Mouse (Mus musculus) embryo, embryonic 10 days (tissue): ENCODE results near the gene Vps26a.
A peak's percentile ranks its signal among the peaks of the same experiment; 100 is the strongest.
"Not testable (repeated sequence)": the region's sequence is repeated elsewhere in the genome, so short reads cannot be mapped to it uniquely, and the experiment has no call there.

ENCODE experiments used
- DNase-seq: peaks from one replicate; pipeline ENCODE4 v3.0.0-alpha.2; 2015; ENCODE audit warnings: low spot score

The Vps26a gene

DNA sequence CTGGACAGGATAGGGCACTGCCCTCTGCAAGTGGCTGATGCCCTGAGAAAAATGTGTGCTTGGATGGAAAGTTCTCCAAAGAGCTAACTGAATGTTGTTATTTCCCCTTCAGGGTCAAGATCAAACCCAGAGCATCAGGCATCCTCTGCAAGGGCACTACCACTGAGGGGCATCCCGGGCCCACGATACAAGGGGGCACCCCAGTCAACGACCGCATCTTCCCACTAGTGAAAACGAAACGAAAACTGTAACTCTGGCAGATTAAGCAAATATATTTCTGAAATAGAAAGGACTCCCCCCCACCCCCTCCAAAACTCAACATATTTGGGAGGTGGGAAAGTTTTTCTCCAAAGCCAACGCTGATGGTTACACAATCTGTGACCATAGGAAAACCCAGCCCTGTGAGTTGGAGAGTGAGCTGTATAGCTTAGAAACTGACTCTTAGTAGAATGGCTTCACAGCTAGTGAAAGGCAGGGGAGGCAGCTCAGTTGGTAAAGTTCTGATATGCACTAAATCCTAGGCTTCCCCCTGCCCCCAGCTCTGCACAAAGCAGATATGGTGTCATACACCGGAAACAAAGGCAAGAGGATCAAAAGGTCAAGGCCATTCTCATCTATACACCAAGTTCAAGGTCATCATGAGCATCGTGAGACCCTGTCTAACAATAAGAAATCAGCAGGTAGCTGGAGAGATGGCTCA is 14.5 kb upstream of the Vps26a start:
- DNase-seq: no peak

DNA sequence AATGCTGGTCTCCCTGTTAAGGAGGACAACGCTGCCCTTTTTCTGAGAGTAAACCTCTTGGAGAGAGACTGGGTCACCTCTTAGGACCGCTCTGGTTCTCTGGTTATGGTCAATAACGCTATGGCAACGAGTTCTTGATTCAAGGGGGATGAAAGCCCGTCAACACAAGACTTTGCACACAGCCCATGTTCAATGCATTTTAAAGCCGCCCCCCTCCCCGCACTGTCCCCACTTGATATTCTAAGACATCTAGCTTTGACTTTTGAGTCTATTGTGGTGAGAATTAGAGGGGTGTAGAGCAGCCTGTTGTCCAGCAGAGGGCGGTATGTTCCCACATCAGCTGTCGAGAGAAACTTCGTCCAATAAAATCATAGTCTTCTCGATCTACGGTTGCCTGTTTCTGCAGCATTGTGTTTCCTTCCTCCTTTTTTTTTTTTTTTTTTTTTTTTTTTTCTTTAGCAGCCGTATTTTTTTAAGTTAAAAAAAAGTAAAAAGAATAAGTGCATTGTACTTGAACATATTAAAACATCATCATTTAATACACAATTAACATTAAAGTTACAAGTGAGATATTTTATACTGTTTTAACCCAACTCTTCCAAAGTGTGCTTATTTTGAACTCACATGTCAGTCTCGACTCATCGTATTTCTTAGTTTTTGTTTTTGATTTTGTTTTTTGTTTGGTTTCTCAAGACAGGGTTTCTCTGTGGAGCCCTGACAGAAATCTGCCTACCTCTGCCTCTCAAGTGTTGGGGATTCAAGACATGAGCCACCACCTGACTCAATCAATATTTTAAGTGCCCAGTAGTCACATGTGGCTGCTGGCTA is 13.7 kb upstream of the Vps26a start:
- peak; percentile 86 for DNase-seq

DNA sequence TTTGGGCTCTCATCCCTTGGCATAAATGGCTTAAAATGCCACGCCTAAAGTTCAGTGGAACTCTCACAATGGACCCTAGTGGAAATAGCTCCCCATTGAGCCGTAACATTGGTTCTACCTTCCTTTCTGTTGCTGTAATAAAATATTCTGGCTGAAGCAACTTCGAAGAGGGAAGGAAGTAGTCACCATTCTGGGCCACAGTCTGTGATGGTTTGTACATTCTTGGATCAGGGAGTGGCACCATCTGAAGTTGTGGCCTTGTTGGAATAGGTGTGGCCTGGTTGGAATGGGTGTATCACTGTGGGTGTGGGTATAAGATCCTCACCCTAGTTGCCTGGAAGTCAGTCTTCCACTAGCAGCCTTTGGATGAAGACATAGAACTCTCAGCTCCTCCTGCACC is 5.1 kb upstream of the Vps26a start:
- not testable (repeated sequence) for DNase-seq

DNA sequence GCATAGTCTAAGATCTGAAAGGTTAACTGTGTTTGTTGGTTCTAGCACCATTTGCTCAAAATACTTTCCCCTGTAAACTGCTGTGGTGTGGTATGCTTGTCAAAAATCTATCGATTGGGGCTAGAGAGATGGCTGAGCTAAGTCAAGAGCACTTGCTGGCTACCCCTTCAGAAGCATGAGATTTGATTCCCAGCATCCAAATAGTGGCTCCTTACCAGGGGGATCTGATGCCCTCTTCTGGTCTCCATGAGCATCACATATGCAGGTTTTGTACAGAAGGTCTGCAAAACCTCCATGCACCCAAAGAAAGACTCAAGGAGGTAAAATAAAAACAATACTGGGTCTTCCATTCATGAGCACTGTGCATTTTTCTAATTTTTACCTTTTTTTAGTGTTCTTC is 1.7 kb upstream of the Vps26a start:
- peak; percentile 75 for DNase-seq

DNA sequence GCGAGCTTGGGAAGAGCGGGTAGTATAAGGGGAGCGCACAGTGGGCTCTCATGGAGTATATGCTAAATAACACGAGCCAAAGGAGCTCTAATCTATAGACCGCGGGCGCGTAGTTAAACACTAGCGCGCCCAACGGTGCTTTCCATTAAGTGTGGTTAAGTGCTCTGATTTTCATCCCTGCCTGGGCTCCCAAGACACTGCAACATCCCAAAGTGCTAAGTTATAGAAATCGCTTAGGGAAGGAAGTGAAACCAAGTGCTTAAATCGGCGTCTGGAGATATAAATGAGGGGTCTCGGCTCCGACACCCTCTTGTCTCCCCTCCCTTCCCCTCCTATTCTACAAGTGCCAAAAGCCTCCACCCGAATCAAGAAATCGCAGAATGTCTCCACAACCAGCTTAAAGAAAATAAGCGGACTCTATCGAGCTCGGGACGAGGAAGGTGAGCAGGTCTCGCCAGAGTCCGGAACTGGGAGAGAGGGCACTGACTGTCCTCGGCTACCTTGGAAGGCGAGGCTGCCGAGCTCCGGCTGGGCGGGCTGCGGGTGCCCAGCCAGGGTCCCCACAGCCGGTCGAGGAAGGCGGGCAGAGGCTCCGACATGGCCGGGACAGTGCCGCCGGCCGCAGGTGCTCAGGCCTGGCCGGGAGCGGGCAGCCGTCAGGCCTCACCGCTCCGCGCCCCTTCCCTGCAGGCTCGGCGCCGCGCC is 575 bp downstream of the Vps26a start:
- DNase-seq: peak; percentile 49

DNA sequence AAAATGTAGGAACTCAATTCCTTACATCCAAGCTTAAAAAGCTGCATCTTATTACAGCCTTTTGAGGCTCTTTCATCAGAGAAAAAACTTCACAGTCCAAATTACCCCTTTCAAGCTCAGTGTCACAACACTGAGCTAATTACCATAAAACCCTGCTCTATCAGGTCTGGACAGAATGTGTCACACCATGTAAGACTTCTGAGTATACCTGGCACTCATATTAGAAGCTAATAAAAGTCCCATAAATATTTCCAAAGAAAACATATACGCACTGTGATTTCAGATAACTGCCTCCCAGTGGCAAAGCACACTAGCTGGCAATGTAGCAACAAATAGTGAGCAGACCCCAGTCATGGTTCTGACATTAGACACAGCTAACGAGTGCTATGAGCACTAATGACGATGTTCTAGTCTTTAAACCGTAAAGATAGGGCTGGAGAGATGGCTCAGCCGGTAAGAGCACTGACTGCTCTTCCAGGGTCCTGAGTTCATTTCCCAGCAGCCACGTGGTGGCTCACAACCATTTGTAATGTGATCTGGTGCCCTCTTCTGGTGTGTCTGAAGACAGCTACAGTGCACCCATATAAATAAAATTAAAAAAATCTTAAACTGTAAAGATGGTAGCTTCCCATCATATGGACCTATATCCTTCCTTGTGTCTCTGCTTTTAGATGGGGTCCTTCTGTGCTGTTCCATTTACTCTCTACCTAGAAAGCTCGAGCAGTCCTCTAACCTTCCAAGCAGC is 5.3 kb downstream of the Vps26a start:
- DNase-seq: no peak

DNA sequence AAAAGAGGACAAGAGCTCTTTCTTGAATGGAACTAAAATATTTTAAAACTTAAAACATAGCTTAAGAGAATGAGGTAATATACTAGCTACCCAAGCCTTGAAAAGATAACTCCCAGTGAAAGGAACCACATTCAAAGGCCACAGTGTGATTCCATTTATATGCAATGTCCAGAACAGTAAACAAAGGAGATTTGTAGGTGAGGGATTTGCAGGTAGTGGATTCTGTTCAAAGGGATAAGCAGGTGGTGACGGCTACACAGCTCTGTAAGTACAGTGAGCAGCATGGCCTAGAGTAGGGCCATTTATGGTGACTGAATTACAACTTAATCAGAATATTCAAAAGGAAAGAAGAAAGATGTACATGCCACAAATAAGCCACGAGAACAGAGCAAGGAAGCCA is 9.6 kb downstream of the Vps26a start:
- DNase-seq: no peak

DNA sequence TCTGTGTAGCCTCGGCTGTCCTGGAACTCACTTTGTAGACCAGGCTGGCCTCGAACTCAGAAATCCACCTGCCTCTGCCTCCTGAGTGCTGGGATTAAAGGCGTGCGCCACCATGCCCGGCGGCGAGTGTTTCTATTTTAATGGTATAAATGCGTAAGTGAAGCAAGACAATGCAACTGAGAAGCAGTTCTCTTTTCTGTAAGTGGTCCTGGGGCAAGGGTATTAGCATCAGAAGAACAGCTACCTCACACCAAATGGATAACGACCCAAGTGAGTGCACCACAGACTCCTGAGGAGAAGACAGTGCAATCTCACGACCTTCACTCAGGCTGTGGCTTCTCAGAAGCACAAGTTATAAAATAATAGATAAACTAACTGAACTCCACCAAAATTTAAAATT is 11.7 kb downstream of the Vps26a start:
- DNase-seq: no peak

DNA sequence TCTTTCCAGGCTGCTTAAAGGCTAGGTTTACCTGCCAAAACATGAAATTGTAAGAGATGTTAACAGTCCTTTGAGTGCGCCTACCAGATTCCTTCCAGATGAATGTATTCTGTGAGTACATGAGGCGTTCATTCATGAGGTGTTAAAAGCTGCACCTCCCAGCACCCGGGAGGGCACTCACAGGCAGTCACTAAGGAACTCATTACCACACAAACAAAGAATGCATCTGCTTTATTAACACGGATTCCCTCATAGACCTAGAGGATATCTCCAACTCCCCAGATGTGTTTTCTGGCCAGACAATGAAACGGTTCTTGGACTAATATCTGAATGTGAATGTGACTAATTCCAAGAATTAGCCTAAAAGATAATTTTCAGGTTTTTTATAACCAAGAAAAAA is 15.5 kb downstream of the Vps26a start:
- DNase-seq: no peak

DNA sequence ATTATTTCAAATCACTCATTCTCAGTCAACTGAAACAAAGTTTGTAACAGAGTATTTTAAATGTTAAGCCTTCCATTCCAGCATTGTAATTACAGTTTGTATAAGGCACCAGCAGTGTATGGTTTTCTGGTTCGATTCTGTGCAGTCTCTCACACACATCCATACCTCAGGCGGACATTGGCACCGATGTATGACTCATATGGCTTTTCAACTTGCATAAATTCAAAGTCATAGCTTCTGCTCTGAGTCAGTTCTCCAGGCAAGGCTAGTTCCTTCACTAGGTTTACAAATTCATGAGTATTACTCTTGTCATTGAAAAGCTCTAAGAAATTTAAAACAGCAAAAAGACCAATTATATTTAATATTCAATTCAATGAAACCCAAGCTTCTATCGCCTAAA is 16.9 kb downstream of the Vps26a start:
- no peak for DNase-seq

DNA sequence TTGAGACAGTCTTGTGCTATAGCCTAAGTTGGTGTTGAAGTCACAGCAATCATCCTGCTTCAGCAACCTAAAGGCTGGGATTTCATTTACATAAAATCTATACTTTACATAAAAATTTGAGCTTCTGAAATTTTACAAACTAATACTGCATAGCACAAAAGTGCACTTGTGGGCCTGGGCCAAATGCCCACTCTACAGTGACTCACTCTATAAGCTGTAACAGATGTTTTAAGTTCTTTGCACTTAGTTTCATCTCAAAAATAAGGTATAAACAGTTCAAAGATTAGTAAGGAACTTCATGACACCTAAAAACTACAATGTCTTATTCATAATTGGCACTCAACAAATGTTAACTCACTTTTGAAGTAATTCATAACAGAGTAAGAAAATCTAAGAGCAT is 25.3 kb downstream of the Vps26a start:
- DNase-seq: no peak

DNA sequence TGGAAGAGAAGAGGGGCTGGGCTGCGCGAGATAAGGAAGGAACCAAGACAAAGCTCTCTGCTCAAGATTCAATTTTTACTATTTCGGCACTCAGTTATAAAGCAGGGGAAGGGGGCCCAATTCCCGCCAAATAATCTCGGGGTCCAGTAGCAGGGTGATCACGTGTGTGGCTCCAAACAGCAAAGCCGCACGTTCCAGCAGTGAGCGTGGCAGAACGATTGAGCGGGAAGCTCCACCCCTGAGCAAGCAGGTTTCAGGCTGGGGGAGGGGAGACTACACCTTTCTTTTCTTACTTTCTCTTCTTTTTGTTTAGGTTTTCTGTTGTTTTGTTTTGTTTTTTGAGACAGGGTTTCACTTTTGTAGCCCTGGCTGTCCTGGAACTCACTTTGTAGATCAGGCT is 34.6 kb downstream of the Vps26a start:
- not testable (repeated sequence) for DNase-seq

DNA sequence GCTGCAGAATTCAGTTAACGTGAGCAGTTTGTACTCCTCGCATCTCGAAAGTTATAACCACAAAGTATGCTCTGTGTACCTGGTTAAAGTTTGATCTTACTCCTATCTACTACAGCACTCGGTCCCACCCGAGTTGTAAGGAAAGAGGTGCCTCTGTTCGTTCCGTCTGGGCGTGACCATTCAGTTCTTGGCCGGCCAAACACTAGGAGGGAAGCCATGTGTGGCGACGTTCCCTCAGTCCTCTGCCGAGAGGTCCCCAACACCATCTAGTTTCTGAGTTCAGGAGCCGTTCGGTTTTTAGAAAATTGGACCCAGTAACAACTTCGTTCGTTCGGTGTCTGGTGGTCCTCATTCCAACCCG is 36.3 kb downstream of the Vps26a start:
- no peak for DNase-seq

DNA sequence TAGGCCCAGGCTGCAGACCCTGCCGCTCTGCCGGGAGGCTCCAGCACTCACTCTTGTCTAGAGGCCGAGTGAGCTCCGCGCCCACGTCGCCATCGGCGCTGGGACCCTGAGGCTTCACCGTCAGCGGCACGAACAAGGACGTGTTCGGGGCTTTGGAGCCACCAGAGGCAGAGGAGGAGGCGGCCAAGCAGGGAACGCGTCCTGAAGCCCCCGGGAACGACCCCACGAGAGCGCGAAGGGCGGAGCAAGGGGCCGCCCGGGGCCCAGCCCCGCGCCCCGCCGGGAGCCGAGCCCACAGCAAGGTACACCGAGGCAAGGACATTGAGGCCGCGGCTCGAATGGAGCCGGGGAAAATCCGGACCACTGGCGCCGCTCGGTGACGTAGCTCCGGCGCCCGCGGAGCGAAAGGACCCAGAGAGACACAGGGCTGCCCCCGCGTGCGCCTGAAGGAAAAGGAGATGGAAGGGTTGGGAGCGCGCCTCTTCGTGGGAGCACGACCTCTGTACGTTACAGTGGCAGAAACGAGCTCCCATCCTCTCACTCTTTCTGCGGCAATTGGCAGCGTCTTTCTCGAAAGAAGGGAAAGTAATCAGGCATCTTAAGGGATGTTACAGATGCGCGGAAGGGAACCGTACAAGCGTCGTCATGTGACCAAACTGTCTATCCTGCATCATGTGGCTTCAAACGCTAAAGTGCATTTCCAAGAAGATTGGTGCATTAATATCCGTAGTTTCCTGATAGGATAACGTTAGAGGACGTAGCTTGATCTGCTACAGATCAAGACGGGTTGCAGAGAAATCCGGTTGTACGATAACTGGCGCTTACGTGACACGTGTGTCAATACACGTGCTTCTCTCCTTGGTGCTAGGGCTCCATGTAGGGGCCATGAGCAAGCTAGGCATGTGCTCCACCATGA is 37.0 kb downstream of the Vps26a start, which contains the start of the genes 4930507D05Rik and Supv3l1:
4930507D05Rik (plus strand) TSS at position 126 of the 916 bp plus-strand sequence.
Supv3l1 (minus strand) TSS at position 375 of the 916 bp plus-strand sequence.
- peak; percentile 91 for DNase-seq

DNA sequence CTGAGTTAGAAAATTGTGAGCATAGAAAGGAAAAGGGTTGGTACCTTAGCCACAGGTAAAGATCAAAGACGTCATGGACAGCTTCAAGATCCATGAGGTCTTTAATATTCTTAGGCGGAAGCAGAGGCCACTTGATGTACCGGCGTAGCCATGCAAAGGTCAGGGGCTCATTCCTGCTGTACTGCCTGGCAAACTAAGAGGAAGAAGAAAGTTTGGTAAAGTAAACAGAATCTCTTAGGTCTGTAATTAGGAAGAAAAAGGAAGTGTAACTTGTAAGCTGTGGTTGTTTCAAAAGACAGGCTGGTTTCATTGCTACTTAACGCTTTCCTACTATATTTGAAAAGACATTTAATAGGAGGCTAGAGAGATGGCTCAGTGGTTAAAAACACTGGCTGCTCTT is 56.2 kb downstream of the Vps26a start:
- no peak for DNase-seq

DNA sequence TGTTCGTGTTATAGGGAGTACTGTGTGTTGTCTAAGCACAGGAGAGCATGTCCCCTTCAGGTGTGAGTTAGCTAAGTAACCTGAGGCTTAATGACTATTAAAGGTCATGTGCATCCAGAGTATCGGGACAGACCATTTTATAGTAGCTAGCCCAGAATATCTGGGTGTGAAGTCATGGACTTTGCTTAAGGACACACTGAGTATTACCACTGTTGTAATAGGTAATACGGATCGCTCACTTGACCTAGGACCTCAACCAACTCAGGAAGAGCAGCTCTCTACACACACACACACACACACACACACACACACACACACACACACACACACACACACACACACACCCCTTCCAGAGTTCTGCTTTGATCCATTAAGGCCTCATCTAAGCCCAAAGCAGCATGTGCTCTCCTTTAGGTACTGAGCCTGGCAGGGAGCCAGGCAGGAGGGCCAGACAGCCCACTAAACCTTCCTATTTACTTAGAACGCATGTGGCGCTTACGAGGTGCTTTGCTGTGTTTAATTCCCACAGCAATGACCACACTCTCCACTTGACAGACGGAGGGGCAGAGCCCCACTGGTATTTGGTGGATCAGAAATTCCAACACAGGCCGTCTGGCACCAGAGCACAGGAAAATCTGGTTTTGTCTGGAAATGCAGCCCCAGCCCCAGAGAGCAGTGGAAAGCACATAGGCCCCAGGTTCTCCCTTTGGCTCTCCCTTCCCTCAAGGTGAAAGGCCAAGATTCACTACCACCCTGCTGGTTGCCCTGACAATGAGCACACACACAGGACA is 61.3 kb downstream of the Vps26a start:
- no peak for DNase-seq

DNA sequence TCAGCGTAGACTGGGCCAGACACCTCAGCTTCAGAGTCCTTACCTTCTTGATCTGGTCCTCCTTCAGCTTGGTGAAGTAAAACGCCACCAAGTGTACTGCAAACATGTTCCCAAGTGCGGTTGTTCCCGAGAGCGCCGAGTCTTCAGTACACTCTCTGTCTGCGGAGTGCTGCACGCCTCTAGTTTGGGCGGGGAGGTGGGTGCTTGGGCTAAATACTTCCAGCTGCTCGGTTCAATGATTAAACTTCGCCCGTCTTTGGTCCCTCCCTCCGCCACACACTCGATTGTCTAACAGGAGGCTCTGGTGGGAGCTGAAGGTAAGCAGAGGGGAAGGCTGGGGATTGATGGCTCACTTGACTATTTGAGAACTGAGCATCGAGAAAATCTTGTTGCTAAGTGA is 64.3 kb downstream of the Vps26a start, which contains the start of gene Hkdc1:
Hkdc1 (minus strand) TSS at position 237 of the 400 bp plus-strand sequence.
- peak; percentile 28 for DNase-seq

DNA sequence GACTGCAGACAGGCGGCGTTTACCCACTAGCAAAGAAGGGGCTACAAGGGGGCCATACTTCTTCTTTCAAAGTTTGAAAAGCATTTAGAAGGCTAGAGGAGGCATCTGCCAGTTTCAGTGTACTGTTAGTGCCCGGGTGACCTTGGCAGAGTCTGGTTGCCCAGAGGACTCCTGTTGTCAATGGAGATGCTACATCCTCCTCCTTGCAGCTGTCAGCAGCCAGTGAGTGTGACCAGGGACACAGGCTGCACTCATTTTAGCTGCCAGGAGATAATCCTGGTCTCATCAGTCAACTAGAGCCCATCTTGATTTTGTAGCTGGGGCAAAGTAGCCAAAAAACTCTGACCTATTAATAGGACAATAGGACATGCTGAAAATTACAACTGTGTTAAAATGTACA is 65.5 kb downstream of the Vps26a start:
- no peak for DNase-seq

DNA sequence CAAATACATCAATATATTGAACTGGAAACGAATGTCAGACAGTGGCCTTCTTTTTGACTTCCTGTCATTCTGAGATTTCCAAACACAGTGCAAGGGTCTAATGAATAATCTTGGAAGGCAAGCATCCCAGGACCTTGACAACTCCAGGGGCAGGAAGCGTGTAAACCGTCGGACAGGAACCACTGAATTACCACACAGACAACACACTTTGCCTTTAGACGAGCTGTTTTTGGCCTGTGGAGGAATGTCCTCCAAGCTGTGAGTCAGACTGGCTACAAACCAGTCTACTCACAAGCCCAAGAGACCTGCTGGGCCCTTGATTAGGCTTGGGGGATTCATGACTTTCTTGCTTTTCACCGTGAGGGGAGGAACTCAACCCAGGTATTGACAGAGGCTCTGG is 66.2 kb downstream of the Vps26a start:
- DNase-seq: no peak

DNA sequence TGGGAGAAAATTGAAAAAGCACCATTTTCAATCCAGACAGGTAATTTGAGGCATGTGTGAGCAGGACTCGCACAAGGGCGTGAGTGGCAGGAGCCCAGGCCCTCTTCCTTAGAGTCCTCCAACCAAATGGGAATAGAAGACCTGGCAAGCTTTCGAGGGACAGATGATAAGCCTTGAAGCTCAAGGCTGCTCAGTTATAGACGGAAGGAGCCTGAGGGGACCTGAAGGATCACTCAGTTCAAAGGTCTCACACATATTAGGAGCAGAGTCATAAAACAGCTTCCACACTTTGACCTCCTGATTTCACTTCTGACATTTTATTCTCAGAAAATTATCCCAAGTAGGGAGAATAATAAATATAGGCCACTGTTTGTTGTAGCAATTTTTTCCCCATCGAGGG is 67.2 kb downstream of the Vps26a start:
- no peak for DNase-seq
